Mouse (Mus musculus): ENCODE data around the gene Kir3dl2.
"Not testable (repeated sequence)": the region's sequence is repeated elsewhere in the genome, so short reads cannot be mapped to it uniquely, and the experiment has no call there.

The Kir3dl2 gene

DNA sequence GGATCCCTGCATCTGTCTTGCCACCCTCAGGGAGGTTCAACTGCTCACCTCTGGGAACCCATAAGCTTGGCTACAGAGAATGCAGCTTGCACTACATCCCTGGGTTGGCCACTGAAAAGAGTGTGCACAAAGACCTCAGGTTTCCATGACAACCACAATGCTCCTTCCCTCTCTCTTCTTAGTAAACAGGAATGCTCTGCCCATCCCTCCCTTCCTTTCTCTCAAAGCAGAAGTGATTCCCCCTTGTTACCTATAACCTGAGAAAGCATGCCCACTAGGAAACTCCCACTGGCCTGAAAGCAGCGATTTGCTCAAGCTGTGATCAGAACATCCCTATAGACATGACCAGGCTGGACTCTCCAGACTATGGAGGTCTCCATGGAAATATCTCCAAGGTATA is at the start of gene Kir3dl2:
TSS of gene Kir3dl2 (minus strand) at position 101 of the 400 bp plus-strand sequence.
- DNase-seq (ENCODE audit: low spot score): not testable (repeated sequence)

- DNase-seq (ENCODE audit: low spot score): no peak
Measured at GRCm38 (mm10) chrX:136590897-136591257, 47.0 kb upstream of the Kir3dl2 start.

GRCm38 (mm10) chrX:136590199-136590896 is 46.5 kb upstream of the Kir3dl2 start, which contains the start of gene Tceal3:
Gene Tceal3, plus strand, starts transcription at chrX:136590842.
- DNase-seq (ENCODE audit: low spot score): no peak

DNA sequence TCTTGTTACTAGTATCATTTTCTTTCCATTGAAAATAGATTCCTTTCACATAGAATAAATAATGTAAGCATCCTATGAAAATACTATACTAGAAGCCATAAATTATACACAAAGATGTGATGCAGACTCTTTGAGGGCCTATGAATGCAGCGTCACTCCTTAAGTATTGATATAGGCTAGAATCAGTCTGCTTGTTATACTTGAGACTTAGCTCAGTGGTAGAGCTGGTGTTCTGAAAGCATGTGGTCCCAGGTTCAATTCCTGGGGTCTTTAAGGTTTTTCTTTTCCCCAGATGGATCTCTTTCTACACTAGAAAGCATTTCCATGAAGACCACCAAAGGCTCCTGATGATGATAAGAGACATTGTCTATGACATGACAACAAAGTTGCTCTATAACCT is 40.8 kb upstream of the Kir3dl2 start:
- DNase-seq (ENCODE audit: low spot score): no peak

DNA sequence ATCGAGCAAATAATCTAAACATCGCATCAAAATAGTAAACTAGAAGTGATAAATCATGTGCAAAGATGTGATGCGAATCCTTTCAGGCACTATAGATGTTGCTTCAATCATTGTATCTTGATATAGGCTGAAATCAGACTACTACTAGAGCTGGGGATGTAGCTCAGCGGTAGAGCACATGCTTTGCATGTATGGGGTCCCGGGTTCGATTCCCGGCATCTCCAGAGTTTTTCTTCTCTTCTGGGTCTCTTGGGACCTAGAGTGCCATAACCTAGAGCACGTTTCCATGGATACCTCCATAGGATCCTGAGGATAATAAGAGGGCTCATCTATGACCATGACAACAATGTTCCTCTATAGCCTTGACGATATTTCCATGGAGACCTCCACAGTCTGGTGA is 25.2 kb upstream of the Kir3dl2 start:
- not testable (repeated sequence) for DNase-seq (ENCODE audit: low spot score)

- not testable (repeated sequence) for DNase-seq (ENCODE audit: low spot score)
Measured at GRCm38 (mm10) chrX:136517699-136518098, 26.2 kb downstream of the Kir3dl2 start, which contains the start of gene Kir3dl1. Gene Kir3dl1, plus strand, starts transcription at chrX:136517999.

All from ovary, adult 18-20 months (tissue).